Mouse (Mus musculus) ovary, adult 2 months (tissue): ENCODE results near the gene Adam23. TPM values are rescaled to one million over a fixed set of nuclear protein-coding genes. Genes with fewer than 3 reads are reported as not detected.

Experiments used
- polyA plus RNA-seq: library from polyadenylated mRNA; depleted of rRNA; stranded (reverse); fragments of >200 nt; gene quantifications from 2 replicates; pipeline ENCODE4 v1.2.3, GENCODE M21; 2012; rRNA removed

Adam23 gene
- 4.8 and 5.4 TPM in 2 replicates for polyA plus RNA-seq

DNA sequence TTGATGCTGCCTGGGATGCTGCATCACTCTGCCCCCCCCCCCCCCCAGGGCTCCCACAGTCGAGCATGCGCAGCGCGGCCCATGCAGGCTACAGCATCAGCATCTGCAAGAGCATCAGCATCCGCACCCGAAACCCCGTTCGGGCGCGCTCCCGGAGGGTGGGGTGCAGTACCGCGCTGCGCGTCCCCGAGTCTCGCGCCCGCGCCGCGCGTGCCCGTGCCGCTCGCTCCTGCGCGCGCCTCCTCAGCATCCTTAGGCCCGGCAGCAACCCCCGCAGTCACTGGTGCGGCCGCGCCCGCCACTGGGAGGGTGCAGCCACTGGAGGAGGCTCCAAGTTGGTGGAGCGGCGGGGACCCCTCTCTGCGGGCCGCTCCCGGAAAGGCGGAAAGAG, at the start of gene Adam23:
Gene Adam23 (plus strand): TSS at position 236 of the 391 bp plus-strand sequence.

DNA sequence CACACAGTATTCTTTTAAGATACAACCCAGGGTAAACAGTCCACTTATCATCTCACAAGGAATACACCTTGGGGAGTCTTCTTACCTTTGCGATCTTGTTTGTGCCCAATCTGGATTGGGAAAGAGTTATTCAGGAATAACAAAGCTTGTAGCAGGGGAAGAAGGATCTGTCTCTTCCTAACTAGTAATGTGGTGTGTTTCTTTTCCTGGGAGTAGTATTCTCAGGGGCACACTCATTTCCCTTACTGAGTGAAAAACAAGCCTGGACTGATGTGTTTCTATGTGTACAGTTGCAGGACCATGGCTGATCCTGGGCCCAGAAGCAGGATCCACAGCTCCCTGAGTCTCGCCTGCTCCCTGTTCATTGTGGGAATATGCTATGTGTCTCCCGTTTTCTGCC, 170.0 kb downstream of the Adam23 start, which contains the start of gene Gm39653:
Gene Gm39653 (plus strand): TSS at position 301 of the 400 bp plus-strand sequence.

Other genes starting within 250 kb of the Adam23 start
- 1.4 and 1.9 TPM in 2 replicates for gene Gpr1, start 231.3 kb upstream of the Adam23 start, polyA plus RNA-seq
- gene Zdbf2, start 172.6 kb upstream of the Adam23 start, polyA plus RNA-seq, result 0.44 and 0.91 TPM in 2 replicates
- gene Gm39653, start 170.1 kb downstream of the Adam23 start, polyA plus RNA-seq, result not detected in 2 replicates
- 0.05 and 0.07 TPM in 2 replicates for gene Dytn, start 241.0 kb downstream of the Adam23 start, polyA plus RNA-seq